Mouse (Mus musculus): ENCODE data around the gene Sephs2. TPM values are rescaled to one million over a fixed set of nuclear protein-coding genes. Genes with fewer than 3 reads are reported as not detected.

Gene Sephs2
- 86.4 and 87.2 TPM in 2 replicates for polyA plus RNA-seq (2016; fragmentation: Nextera tagmentation; extraction: Ambion mirVana)

DNA sequence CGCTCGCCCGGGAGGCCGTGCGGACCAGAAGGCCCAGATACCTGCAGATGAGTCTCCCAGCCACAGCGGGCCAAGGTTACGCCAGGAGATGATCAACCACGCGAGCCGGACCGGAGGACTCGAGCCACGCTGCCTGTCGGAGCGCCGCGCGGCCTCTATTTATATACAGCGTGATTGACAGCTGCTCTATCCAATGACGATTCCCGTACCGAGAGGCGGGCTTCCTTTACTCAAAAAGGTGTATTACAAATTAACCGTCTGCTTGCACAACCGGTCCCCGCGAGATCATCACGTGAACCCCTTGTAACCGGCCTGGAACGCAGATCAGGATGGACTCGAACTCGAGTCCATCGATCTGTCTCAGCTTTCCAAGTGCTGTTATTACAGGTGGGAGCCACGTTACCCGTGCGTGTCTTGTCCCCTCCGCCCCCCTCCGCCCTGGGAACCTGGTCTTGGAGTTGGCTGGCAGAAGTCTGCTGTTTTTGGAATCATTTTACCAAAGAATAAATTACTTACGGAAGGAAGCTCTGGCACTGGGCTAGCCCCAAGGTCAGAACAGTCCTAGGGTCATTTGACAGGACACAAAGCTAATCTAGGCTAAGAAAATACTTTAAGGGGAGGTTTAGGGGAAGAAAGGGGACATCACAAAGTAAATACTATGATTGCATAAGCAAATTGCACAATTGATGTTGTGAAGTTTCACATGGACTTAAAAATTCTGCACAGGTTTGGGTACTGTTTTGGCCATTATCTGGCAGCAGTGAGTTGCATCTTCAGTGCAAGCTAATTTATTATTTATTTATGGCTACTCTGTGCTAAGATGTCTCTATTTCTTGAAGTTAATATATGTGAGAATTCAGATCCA lies at the start of gene Sephs2:
Gene Sephs2, minus strand, starts transcription at position 131 of the 865 bp plus-strand sequence.
- H3K9me3 ChIP-seq (replicated peaks): 0 out of 2 replicates have a peak, but pooled peaks cover under 1% of the 10 kb centered on the region
- peak; percentile 93 for ATAC-seq (ENCODE audit: insufficient number of reproducible peaks, low FRiP score)
- H3K4me3 ChIP-seq: peak within 1 kb of the TSS; percentile 79
- peak within 1 kb of the TSS; percentile 74 for H3K4me2 ChIP-seq
- peaks cover 12% of the 10 kb centered on the region for H3K4me1 ChIP-seq (replicated peaks)
- H3K36me3 ChIP-seq: peaks cover 28% of the 10 kb centered on the region
- peak within 1 kb of the TSS; percentile 74 for H3K27ac ChIP-seq (ENCODE audit: poor library complexity, severe bottlenecking)
- peak within 1 kb of the TSS; percentile 92 for H3K9ac ChIP-seq
- 3% methylated on average over 39 of the region's 39 CpGs for WGBS
- H3K27me3 ChIP-seq (replicated peaks): no peaks in the 10 kb centered on the region

DNA sequence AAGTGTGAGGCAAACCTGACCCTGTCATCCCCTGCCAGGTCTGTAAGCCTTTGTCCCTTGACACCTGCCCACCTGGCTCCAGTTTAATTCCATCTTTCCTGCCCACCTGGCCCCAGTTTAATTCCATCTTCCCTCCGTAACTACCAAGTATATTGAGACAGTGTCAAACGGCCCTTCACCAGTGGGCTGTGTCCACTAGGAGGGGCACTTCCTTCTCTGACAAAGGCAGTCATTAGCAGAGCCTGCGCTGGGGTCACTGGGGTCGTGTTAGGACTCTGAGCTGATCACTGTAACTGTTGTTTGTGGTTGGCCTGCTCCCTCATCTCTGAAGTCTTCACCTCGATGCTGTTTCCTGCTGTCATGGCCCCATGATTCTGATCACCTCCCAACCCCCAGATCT lies 48.2 kb upstream of the Sephs2 start:
- H3K27me3 ChIP-seq (replicated peaks): peaks cover 7% of the 10 kb centered on the region; the same call in 1 of the 2 replicates
- no peaks in the 10 kb centered on the region for H3K9me3 ChIP-seq (replicated peaks)
- H3K36me3 ChIP-seq: no peaks in the 10 kb centered on the region
- no peak overlapping the region for H3K27ac ChIP-seq (ENCODE audit: poor library complexity, severe bottlenecking)
- no peaks in the 10 kb centered on the region for H3K4me1 ChIP-seq (replicated peaks)
- 40% methylated on average over 5 of the region's 5 CpGs for WGBS
- H3K4me3 ChIP-seq: no peak overlapping the region
- no peak for ATAC-seq (ENCODE audit: insufficient number of reproducible peaks, low FRiP score)
- no peak overlapping the region for H3K9ac ChIP-seq
- H3K4me2 ChIP-seq: no peak overlapping the region

DNA sequence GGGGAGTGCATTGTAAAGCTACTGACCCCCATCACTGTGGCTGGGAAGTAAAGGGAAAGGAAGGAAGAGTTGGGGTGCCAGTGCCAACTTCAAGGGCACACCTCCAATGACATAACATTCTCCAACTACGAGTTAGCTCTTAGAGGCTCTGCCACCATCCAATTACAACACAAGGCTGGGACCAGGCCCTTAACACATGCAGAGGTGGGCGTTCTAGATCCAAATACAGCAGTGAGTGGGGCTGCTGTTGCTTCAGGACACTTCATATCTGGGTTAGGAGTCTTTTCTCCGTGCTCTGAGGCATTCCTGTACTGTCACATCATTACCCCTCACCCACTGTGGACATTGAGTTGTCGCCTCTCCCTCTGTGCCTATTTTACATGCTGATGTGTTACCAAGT lies 47.3 kb upstream of the Sephs2 start:
- Histone ChIP-seq H3K27ac (ENCODE audit: poor library complexity, severe bottlenecking) (no peak overlapping the region), H3K4me3 (no peak overlapping the region), H3K4me2 (no peak overlapping the region), H3K9me3 (replicated peaks) (0 out of 2 replicates have a peak, but pooled peaks cover 2% of the 10 kb centered on the region), H3K4me1 (replicated peaks) (no peaks in the 10 kb centered on the region), H3K9ac (no peak overlapping the region), H3K36me3 (no peaks in the 10 kb centered on the region), H3K27me3 (replicated peaks) (peaks cover 7% of the 10 kb centered on the region; the same call in 1 of the 2 replicates)
- WGBS: 62% methylated on average over 4 of the region's 4 CpGs
- no peak for ATAC-seq (ENCODE audit: insufficient number of reproducible peaks, low FRiP score)

DNA sequence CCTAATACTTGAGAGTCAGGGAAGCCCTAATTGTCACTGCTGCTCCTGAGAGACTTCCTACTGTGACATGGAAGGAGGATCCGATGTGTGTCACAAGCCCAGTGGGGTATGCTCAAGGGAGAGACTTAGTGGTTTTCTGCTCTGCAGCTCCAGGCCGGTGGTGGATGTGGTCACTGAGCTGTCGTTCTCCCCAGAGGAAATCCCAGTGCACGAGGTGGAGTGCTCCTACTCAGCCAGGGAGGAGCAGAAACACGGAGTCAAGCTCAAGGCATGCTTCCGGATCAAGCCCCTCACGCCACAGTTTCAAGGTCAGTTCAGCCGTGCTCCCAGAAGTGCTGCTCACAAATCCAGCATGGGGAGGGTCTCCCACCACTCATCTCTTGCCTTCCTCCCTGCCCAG lies 40.1 kb upstream of the Sephs2 start:
- Histone ChIP-seq H3K4me2 (no peak overlapping the region; the same call in 1 of the 2 replicates), H3K4me3 (no peak overlapping the region), H3K27ac (ENCODE audit: poor library complexity, severe bottlenecking) (no peak overlapping the region), H3K9me3 (replicated peaks) (0 out of 2 replicates have a peak, but pooled peaks cover 2% of the 10 kb centered on the region), H3K27me3 (replicated peaks) (0 out of 2 replicates have a peak, but pooled peaks cover 7% of the 10 kb centered on the region), H3K9ac (no peak overlapping the region), H3K36me3 (no peaks in the 10 kb centered on the region), H3K4me1 (replicated peaks) (0 out of 2 replicates have a peak, but pooled peaks cover 5% of the 10 kb centered on the region)
- 30% methylated on average over 8 of the region's 8 CpGs for WGBS
- ATAC-seq (ENCODE audit: insufficient number of reproducible peaks, low FRiP score): no peak

DNA sequence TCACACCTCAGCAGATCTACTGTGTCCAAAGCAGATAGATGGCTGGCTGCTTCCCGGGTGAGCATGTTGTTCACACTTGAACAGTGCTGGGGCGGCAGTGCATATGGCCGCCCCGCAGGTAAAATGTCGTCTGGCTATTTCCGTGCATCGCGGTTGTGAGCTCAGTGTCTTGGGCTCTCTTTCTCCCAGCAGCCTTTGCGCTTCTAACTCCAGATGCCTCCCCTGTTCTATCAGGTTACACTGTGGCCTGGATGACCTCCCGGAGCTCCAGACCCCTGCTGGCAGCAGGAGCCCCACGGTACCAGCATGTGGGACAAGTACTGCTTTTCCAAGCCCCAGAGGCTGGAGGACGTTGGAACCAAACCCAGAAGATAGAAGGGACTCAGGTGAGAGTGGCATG lies 36.1 kb upstream of the Sephs2 start:
- no peak overlapping the region for H3K9ac ChIP-seq
- 0 out of 2 replicates have a peak, but pooled peaks cover 5% of the 10 kb centered on the region for H3K4me1 ChIP-seq (replicated peaks)
- H3K27ac ChIP-seq (ENCODE audit: poor library complexity, severe bottlenecking): no peak overlapping the region
- 0 out of 2 replicates have a peak, but pooled peaks cover 7% of the 10 kb centered on the region for H3K27me3 ChIP-seq (replicated peaks)
- no peak for ATAC-seq (ENCODE audit: insufficient number of reproducible peaks, low FRiP score)
- H3K4me2 ChIP-seq: no peak overlapping the region
- WGBS: 60% methylated on average over 12 of the region's 12 CpGs
- H3K9me3 ChIP-seq (replicated peaks): no peaks in the 10 kb centered on the region
- no peaks in the 10 kb centered on the region for H3K36me3 ChIP-seq
- no peak overlapping the region for H3K4me3 ChIP-seq

DNA sequence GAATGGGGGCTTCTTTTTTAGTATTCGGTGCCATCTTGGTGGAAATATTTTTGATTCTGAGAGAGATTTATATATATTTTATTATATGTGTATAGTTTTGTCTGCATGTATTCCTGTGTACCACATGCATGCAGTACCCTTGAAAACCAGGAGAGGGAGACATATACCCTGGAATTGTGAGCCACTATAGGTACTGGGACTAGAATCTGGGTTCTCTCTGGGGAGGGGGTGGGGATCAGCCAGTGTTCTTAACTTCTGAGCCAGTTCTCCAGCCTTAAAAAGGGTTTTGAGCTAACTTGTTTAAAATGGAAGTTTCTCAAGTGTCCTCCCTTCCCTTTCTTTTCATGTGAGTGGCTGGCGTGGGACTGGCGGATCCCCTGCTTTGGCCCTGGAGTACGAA lies 35.0 kb upstream of the Sephs2 start:
- 69% methylated on average over 4 of the region's 4 CpGs for WGBS
- no peak for ATAC-seq (ENCODE audit: insufficient number of reproducible peaks, low FRiP score)

DNA sequence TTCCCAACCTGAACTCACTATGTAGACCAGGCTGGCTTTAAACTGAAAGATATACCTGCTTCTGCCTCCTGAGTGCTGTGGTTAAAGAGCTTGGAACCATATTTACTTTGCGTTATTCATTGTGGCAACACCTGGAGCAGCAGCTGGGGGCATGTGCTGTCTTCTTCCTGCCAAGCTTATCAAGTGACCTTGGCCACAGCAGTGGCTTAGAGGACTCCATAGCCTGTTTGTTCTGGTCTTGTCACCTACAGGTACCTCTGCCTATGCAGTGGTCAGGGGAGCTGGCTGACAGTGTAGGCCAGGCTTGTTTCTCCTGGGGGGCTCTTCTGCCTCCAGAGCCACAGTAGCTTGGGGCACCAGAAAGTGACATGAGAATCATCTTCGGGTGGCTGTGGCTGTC lies 34.6 kb upstream of the Sephs2 start:
- no peaks in the 10 kb centered on the region for H3K4me1 ChIP-seq (replicated peaks)
- 0 out of 2 replicates have a peak, but pooled peaks cover 7% of the 10 kb centered on the region for H3K27me3 ChIP-seq (replicated peaks)
- no peak for ATAC-seq (ENCODE audit: insufficient number of reproducible peaks, low FRiP score)
- H3K9me3 ChIP-seq (replicated peaks): no peaks in the 10 kb centered on the region
- H3K4me2 ChIP-seq: no peak overlapping the region
- H3K4me3 ChIP-seq: no peak overlapping the region
- 75% methylated on average over 2 of the region's 2 CpGs for WGBS
- H3K27ac ChIP-seq (ENCODE audit: poor library complexity, severe bottlenecking): no peak overlapping the region
- no peak overlapping the region for H3K9ac ChIP-seq
- no peaks in the 10 kb centered on the region for H3K36me3 ChIP-seq

More for the DNA sequence above, 35.0 kb upstream of the Sephs2 start:
- Histone ChIP-seq H3K4me2 (no peak overlapping the region), H3K4me3 (no peak overlapping the region), H3K9me3 (replicated peaks) (no peaks in the 10 kb centered on the region), H3K36me3 (no peaks in the 10 kb centered on the region), H3K9ac (no peak overlapping the region), H3K27me3 (replicated peaks) (0 out of 2 replicates have a peak, but pooled peaks cover 7% of the 10 kb centered on the region), H3K27ac (ENCODE audit: poor library complexity, severe bottlenecking) (no peak overlapping the region), H3K4me1 (replicated peaks) (0 out of 2 replicates have a peak, but pooled peaks cover under 1% of the 10 kb centered on the region)

DNA sequence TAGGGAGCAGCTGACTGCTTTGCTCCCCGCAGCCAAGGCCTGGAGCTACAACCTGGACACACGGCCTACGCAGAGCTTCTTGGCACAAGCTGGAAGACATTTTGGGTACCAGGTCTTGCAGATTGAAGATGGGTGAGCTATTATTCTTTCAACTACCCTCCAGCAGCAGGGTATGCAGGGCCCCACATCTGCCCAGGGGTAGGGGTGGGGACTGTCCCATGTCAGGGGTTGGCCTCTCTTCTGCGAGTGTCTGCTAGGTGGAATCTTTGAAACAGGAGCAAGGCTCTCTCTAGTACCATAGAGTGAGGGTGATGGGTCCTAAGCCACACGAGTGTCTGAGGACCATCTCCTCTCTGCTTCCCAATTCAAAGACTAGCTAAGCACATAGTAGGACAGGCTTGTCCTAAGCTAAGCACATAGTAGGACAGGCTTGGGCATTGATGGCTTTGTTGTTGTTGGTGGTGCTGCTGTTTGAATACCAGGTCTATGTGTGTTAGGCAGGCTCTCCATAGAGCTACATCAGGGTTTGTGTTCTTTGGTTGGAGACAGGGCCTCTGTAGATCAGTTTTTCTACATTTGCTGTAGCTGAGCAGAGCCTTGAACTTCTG lies 23.8 kb upstream of the Sephs2 start:
- Histone ChIP-seq H3K27ac (ENCODE audit: poor library complexity, severe bottlenecking) (no peak overlapping the region), H3K9me3 (replicated peaks) (no peaks in the 10 kb centered on the region), H3K4me2 (no peak overlapping the region), H3K9ac (no peak overlapping the region), H3K36me3 (no peaks in the 10 kb centered on the region), H3K27me3 (replicated peaks) (no peaks in the 10 kb centered on the region), H3K4me1 (replicated peaks) (peaks cover 12% of the 10 kb centered on the region), H3K4me3 (no peak overlapping the region)
- 91% methylated on average over 5 of the region's 5 CpGs for WGBS
- no peak for ATAC-seq (ENCODE audit: insufficient number of reproducible peaks, low FRiP score)

DNA sequence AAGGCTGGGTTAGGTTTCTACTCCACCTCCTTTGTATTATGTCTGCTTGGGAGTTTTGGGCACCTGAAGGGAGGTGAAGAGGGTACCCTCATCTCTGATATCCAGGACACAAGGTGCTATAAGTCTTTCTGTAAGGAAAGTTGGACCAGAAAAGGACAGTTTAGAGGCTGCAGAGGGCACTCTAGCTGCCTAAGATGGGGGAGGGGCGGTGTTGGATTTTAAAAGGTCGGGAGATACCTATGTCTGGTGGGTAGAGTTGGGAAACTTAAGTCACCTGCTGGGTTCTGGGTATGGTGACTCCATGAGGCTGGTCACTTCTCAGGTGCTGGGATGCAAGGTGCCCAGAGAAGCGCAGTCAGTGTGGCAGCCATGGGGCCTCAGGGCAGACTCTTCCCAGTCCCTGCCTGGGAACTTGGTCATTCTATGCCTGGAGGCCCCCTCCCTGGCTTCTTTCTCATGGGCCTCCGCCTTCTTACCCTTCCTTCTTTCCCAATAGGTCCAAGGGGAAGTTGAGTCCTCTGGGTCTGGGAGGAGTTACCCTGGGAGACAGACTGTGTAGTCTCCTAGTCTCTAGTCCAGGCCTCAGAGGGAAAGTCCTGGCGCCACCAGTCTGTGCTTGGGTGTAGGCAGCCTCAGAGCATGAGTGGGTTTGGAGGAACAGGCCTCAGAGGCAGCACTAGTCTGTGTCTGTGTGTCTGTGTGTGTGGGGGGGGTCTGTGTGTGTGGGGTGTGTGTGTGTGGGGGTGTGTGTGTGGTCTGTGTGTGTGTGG lies 23.1 kb upstream of the Sephs2 start:
- no peak overlapping the region for H3K27ac ChIP-seq (ENCODE audit: poor library complexity, severe bottlenecking)
- peaks cover 12% of the 10 kb centered on the region for H3K4me1 ChIP-seq (replicated peaks)
- H3K4me3 ChIP-seq: no peak overlapping the region
- H3K4me2 ChIP-seq: no peak overlapping the region
- ATAC-seq (ENCODE audit: insufficient number of reproducible peaks, low FRiP score): 0 out of 2 replicates have a peak, but pooled peaks have one; percentile 45
- H3K36me3 ChIP-seq: no peaks in the 10 kb centered on the region
- H3K9me3 ChIP-seq (replicated peaks): no peaks in the 10 kb centered on the region
- no peaks in the 10 kb centered on the region for H3K27me3 ChIP-seq (replicated peaks)
- WGBS: 77% methylated on average over 5 of the region's 5 CpGs
- H3K9ac ChIP-seq: no peak overlapping the region

DNA sequence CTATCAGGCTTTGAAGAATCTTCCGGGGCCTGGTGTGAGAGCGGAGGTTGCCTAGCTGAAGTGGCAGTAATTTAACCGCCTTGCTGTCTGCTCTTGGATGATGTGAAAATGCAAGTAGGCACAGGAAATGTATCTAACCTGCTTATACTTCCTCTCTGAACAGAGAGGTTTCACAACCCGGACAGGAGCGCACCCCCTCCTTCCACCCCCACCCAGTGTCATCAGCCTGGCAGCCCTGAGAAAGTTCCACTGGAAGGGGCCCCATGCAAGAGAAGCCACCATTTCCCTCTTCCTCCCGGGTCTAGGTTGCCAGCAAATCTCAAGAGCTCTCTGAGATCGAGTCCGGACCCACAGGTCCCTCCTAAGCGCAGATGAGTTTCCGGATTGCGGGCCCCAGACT lies 22.2 kb upstream of the Sephs2 start, which contains the start of gene Itgal:
Gene Itgal, plus strand, starts transcription at position 163 of the 400 bp plus-strand sequence.
- Histone ChIP-seq H3K4me2 (no peak within 1 kb of the TSS), H3K4me1 (replicated peaks) (peaks cover 10% of the 10 kb centered on the region), H3K9me3 (replicated peaks) (no peaks in the 10 kb centered on the region), H3K27ac (ENCODE audit: poor library complexity, severe bottlenecking) (no peak within 1 kb of the TSS), H3K9ac (no peak within 1 kb of the TSS), H3K4me3 (no peak within 1 kb of the TSS), H3K27me3 (replicated peaks) (no peaks in the 10 kb centered on the region), H3K36me3 (no peaks in the 10 kb centered on the region)
- ATAC-seq (ENCODE audit: insufficient number of reproducible peaks, low FRiP score): no peak
- 70% methylated on average over 11 of the region's 11 CpGs for WGBS

All from heart, embryonic 12.5 days (tissue).